Mouse (Mus musculus) small intestine, adult 2 months (tissue): ENCODE data around the gene Rps6ka5.
A peak's percentile ranks its signal among the peaks of the same experiment; 100 is the strongest.

Experiments
- CTCF ChIP-seq: fragments of 200-500 bp; IDR thresholded peaks from 2 replicates; pipeline ENCODE4 v1.5.1; 2012; ENCODE audit warnings: low read depth, mild to moderate bottlenecking, control low read depth, inconsistent platforms, low read length, moderate library complexity, mixed read lengths; ENCODE audit not compliant: insufficient replicate concordance, insufficient read length; ENCODE audit errors: extremely low read depth
- POLR2A ChIP-seq: fragments of 200-500 bp; IDR thresholded peaks from 2 replicates; pipeline ENCODE4 v1.6.1; 2012; ENCODE audit warnings: low read depth, mild to moderate bottlenecking, control low read depth, inconsistent platforms, low read length, moderate library complexity

DNA sequence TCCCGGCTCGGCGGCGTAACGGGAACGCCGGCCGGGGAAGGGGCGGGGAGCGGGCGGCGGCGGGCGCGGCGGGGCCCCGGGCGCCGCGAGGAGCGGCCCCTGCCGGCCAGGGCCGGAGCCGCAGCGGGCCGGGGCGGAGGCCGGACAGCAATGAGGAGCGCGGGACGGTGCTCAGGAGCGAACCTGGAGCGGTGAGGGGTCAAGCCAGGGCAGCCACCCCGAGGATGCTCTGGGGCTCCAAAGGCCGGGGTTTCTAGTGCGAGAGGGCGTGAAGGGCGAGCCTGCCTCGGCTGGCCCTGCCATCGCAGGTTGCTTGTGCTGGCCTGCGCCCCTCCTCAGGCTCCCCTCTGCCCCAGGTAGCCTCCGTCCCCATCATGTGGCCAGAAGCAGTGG, 206.0 kb downstream of the Rps6ka5 start, which contains the start of gene Ttc7b:
- peak; percentile 58; the same call in 1 of the 2 replicates for TF ChIP-seq CTCF
- no peak for TF ChIP-seq POLR2A
